Mouse (Mus musculus) heart, postnatal 0 days (tissue): ENCODE measurements around the gene Gm525.

Experiments
- CTCF ChIP-seq: IDR thresholded peaks from 2 replicates; pipeline ENCODE4 v1.5.1; 2016; ENCODE audit warnings: antibody characterized with exemption, control low read depth, low read depth
- EP300 ChIP-seq: IDR thresholded peaks from 2 replicates; pipeline ENCODE4 v1.6.1; 2016; ENCODE audit warnings: antibody characterized with exemption, low read depth

DNA sequence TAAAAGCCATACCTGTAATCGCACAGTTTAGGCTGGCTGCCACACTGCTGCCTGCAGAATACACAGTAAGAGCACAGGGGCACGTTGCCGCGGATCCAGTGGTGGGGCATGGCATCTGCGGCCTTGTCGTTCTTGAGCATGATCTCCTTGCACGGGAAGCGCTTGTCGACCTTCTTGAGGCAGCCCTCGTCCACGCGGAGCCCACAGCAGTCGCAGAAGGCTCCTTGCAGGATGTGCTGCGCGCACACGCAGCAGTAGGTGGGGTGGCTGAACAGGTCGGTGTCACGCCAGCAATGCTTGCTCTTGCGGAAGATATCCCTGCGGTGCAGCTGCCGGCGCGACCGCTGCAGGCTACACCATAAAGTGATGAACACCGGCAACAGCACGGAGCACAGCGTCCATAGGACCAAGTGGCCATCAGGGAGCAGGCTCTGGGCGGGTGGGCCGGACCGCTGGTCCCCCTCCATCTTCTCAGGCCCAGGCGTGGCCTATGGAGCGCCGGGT is 13.7 kb upstream of the Gm525 start:
- TF ChIP-seq CTCF = no peak
- no peak for TF ChIP-seq EP300
